Mouse (Mus musculus) forebrain, embryonic 10.5 days (tissue): ENCODE data around the gene Purb. TPM values are rescaled to one million over a fixed set of nuclear protein-coding genes. Genes with fewer than 3 reads are reported as not detected.

ENCODE experiments used
- DNase-seq: peaks from one replicate; pipeline ENCODE4 v3.0.0-alpha.2; 2017; ENCODE audit warnings: low spot score; ENCODE audit errors: extremely low spot score
- H3K27ac ChIP-seq: fragments of 300-500 bp; sonication (generic); 2 replicates; pipeline ENCODE4 v1.5.1; 2016; ENCODE audit warnings: mild to moderate bottlenecking
- H3K27me3 ChIP-seq: fragments of 300-500 bp; sonication (generic); 2 replicates; pipeline ENCODE4 v1.6.1; 2016; ENCODE audit warnings: mild to moderate bottlenecking; ENCODE audit not compliant: poor library complexity, severe bottlenecking
- H3K36me3 ChIP-seq: fragments of 300-500 bp; sonication (generic); replicated peaks from 2 replicates; pipeline ENCODE4 v1.6.1; 2016; ENCODE audit warnings: mild to moderate bottlenecking, moderate library complexity
- H3K4me1 ChIP-seq: fragments of 300-500 bp; sonication (generic); 2 replicates; pipeline ENCODE4 v1.6.1; 2016
- H3K4me3 ChIP-seq: fragments of 300-500 bp; sonication (generic); 2 replicates; pipeline ENCODE4 v1.5.1; 2016; ENCODE audit warnings: mild to moderate bottlenecking, moderate library complexity
- H3K9me3 ChIP-seq: fragments of 300-500 bp; sonication (generic); 2 replicates; pipeline ENCODE4 v1.6.1; 2016; ENCODE audit warnings: mild to moderate bottlenecking, moderate library complexity
- WGBS: fragments of 180-500 bp; shearing (Covaris S2); methylation state at CpG from one replicate; pipeline ENCODE4 v1.1.7; 2016; 5-methylcytosine and 5-hydroxymethylcytosine counted together
- polyA plus RNA-seq: library from polyadenylated mRNA; unstranded; fragments of >200 nt; fragmentation: Nextera tagmentation; extraction: Ambion mirVana; gene quantifications from 2 replicates; pipeline ENCODE4 v1.2.1, GENCODE M21; 2016

Gene Purb
- polyA plus RNA-seq, 1 experiment from 2014 or later, result 18.7 TPM

DNA sequence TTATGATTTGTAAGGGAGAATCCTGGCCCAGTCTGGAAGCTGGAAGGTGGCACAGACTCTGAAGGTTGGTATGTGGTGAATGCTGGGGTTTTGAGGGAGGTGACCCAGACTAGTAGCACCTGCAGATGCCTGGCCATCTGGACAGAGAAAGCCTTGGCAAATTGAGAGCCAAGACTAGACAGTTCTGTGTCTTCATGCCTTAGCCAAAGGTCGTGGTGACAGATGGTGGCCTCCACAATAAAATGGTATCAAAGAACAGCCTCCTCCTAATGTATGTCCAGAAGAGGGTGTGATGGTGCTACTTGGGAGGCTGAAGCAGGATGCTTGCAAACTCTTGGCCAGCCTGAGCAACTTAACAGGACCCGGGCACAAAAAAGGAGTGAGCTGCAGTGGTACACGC, 28.5 kb upstream of the Purb start:
- Histone ChIP-seq H3K27me3 (no peaks in the 10 kb centered on the region), H3K4me1 (no peaks in the 10 kb centered on the region), H3K4me3 (no peak overlapping the region), H3K27ac (no peak overlapping the region), H3K9me3 (0 out of 2 replicates have a peak, but pooled peaks cover 4% of the 10 kb centered on the region), H3K36me3 (no peaks in the 10 kb centered on the region)
- no peak for DNase-seq
- WGBS, result 77% methylated on average over 3 of the region's 3 CpGs

DNA sequence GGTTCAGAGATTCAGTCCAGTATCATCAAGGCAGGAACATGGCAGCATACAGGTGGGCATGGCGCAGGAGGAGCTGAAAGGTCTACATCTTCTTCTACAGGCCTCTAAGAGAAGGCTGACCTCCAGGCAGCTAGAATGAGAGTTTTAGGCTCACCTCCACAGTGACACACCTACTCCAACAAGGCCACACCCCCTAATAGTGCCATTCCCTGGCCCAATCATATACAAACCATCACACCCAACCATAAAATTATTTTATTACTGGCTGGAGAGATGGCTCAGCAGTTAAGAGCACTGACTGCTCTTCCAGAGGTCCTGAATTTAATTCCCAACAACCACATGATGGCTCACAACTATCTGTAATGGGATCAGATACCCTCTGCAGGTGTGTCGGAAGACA, 26.8 kb upstream of the Purb start:
- no peaks in the 10 kb centered on the region for H3K36me3 ChIP-seq

DNA sequence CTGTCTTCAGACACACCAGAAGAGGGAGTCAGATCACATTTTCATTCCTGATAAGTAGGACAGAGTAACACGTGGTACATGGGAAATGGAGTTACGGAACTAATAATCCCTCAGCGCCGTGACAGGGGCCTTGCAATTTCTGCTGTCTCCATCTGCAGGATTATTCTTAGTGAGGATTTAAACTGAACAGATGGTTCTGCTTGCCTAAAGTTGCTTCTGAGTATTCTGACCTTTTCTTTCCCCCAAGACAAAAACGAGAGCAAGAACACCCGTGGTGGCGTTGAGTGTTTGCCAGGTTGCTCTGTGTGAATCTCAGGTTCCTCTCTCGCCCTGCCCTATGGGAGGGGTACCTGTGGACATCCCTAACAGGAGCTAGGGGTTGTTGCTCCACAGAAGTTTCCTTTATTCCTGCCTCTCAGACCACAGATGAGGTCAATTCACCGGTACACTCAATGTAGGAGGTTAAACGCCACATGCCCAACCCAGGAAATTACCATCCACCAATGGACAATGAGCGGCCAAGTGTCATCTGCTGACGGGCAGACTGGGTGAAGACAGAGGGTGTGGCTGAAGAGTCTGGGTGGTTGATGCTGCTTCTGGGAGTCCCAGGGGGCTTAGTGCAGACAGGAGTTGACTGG, 21.7 kb upstream of the Purb start:
- Histone ChIP-seq H3K4me3 (no peak overlapping the region), H3K9me3 (0 out of 2 replicates have a peak, but pooled peaks cover 4% of the 10 kb centered on the region), H3K27me3 (no peaks in the 10 kb centered on the region), H3K4me1 (no peaks in the 10 kb centered on the region), H3K27ac (no peak overlapping the region), H3K36me3 (no peaks in the 10 kb centered on the region)
- DNase-seq, result no peak
- WGBS, result 86% methylated on average over 12 of the region's 12 CpGs

More for the DNA sequence above, 26.8 kb upstream of the Purb start:
- H3K27me3 ChIP-seq, result no peaks in the 10 kb centered on the region
- no peak overlapping the region for H3K27ac ChIP-seq
- 0 out of 2 replicates have a peak, but pooled peaks cover 4% of the 10 kb centered on the region for H3K9me3 ChIP-seq
- no peak for DNase-seq
- WGBS, result 94% methylated on average over 2 of the region's 2 CpGs
- H3K4me1 ChIP-seq, result no peaks in the 10 kb centered on the region
- H3K4me3 ChIP-seq, result no peak overlapping the region

DNA sequence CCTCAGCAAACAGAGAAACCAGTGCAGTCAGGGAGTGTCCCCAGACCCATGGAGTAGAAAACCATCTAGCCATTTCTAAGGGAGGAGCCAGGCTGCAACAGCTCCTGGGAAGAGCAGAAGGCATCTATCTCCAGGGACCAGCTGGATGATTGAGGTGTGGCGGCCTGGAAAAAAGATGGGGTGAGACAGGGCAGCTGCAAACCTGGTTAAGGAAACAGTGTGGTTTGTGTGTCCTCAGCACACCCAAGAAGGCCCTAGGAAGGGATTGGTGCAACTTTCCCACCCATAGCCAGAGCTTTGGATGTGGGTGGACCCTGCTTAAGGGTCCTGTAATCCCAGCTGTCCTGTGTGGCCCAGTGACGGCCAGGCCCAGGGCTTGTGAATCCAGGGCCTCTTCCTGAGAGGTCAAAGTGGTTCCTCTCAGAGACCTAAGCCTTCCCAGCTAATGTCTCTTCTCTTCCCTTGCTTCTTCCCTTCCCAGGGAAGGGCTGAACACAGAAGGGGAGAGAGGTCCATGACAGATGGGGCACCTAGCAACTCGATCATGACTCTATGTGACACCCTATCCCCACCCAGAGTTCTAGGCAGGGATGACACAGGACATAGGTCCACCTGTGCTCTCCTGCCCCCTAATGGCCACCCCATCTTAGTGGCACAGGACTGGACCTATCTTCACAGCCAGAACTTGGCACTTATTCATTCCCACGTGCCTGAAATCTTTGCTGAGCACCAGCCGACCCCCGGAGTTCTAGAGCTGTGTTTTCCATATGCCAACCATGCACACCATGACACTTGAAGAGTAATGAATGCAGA, 14.2 kb upstream of the Purb start:
- Histone ChIP-seq H3K36me3 (no peaks in the 10 kb centered on the region), H3K4me1 (peaks cover 16% of the 10 kb centered on the region)
- WGBS, result 69% methylated on average over 6 of the region's 6 CpGs

DNA sequence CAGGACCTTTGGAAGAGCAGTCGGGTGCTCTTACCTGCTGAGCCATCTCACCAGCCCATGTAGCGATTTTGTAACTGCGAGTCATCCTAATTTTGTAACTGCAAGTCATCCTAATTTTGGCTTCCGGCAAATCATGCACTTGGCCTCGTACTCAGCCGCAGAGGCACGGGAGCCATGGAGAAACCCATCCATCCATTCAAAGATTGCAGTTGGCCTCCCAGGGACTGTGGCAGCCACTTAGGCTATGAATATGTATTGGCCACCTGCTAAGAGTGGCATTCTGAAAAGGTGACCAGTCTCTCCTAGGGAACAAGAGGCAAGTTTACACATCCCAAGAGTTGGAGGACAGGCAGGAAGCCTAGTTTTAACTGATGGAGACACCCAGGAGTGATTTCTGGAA, 13.5 kb upstream of the Purb start:
- no peak overlapping the region for H3K4me3 ChIP-seq
- H3K4me1 ChIP-seq, result peaks cover 22% of the 10 kb centered on the region
- no peak for DNase-seq
- 84% methylated on average over 7 of the region's 7 CpGs for WGBS
- no peaks in the 10 kb centered on the region for H3K9me3 ChIP-seq
- no peak overlapping the region for H3K27ac ChIP-seq
- H3K36me3 ChIP-seq, result no peaks in the 10 kb centered on the region
- H3K27me3 ChIP-seq, result no peaks in the 10 kb centered on the region

More for the DNA sequence above, 14.2 kb upstream of the Purb start:
- no peak for DNase-seq
- no peak overlapping the region for H3K4me3 ChIP-seq
- H3K27ac ChIP-seq, result no peak overlapping the region
- H3K27me3 ChIP-seq, result no peaks in the 10 kb centered on the region
- H3K9me3 ChIP-seq, result no peaks in the 10 kb centered on the region

DNA sequence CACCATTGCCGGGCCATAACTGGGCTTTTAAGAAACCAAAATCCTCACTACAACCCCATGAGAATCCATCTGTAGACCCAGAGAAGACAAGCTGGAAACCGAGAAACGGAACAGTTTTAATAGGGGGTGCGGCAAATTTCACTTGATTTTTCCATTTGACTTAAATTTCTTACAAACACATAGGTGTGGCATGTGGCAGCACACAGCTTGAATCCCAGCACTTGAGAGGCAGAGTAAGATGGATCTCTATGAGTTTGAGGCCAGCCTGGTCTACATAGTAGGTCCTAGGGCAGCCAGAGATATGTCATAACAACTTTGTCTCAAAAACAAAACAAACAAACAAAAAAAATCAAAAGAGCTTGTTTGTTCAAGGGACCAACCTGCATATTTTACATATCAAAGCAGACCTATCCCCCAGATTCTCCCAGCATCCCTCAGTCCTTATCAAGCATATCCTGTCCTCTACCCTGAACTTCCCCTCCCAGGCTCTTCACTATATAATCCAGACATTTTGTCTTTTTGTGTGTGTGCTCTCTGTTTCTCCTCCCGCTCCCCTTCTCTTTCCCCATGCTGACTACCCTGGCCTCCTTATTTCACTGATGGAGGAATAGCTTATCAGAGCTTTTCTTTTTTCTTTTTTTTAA, 12.4 kb upstream of the Purb start:
- Histone ChIP-seq H3K4me3 (no peak overlapping the region), H3K27ac (no peak overlapping the region), H3K9me3 (no peaks in the 10 kb centered on the region), H3K27me3 (no peaks in the 10 kb centered on the region), H3K4me1 (peaks cover 25% of the 10 kb centered on the region), H3K36me3 (no peaks in the 10 kb centered on the region)
- WGBS, result 95% methylated on average over 5 of the region's 5 CpGs
- no peak for DNase-seq

DNA sequence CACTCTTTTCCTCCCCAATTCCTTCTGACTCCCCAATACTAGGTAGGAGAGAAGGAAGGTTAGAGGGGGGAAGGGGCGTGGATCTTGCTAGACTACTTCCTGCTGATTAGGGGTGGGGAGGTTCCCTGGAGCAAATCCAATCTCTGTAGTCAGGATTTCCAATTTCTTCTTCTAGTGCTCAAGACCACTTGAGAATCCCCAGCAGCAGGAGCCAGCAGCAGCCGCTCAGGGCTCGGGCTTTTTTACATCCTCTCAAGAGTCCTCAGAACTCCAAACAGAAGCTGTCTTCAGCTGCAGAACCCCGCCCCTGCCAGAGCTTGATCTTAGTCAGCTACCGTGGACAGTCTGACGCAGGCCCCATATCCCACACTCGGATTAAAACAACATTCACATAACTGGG, 11.8 kb upstream of the Purb start:
- Histone ChIP-seq H3K4me3 (no peak overlapping the region), H3K27ac (no peak overlapping the region), H3K27me3 (no peaks in the 10 kb centered on the region), H3K4me1 (peaks cover 25% of the 10 kb centered on the region), H3K36me3 (no peaks in the 10 kb centered on the region), H3K9me3 (no peaks in the 10 kb centered on the region)
- DNase-seq, result no peak
- WGBS, result 63% methylated on average over 7 of the region's 7 CpGs

DNA sequence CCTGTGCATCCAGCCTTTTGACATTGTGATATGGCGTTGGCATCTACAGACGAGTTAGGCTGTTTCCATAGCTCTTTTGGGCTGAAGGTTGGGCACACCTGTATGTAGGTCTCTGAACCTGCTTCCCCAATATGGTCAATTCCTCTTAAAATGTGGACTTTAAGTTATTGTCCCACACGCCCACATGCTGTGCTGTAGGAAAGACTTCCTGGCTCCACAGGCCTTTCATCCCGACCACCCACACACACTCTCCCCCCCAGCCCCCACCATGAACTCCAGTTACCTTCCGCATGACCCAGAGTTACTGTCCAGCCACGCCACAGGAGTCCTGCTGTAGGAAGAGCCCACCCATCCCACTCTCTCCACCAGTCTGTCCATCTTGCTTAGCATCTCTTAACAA, 11.2 kb upstream of the Purb start:
- no peaks in the 10 kb centered on the region for H3K9me3 ChIP-seq
- DNase-seq, result no peak
- no peak overlapping the region for H3K27ac ChIP-seq
- no peak overlapping the region for H3K4me3 ChIP-seq
- WGBS, result 72% methylated on average over 6 of the region's 6 CpGs
- peaks cover 25% of the 10 kb centered on the region for H3K4me1 ChIP-seq
- no peaks in the 10 kb centered on the region for H3K27me3 ChIP-seq
- no peaks in the 10 kb centered on the region for H3K36me3 ChIP-seq

DNA sequence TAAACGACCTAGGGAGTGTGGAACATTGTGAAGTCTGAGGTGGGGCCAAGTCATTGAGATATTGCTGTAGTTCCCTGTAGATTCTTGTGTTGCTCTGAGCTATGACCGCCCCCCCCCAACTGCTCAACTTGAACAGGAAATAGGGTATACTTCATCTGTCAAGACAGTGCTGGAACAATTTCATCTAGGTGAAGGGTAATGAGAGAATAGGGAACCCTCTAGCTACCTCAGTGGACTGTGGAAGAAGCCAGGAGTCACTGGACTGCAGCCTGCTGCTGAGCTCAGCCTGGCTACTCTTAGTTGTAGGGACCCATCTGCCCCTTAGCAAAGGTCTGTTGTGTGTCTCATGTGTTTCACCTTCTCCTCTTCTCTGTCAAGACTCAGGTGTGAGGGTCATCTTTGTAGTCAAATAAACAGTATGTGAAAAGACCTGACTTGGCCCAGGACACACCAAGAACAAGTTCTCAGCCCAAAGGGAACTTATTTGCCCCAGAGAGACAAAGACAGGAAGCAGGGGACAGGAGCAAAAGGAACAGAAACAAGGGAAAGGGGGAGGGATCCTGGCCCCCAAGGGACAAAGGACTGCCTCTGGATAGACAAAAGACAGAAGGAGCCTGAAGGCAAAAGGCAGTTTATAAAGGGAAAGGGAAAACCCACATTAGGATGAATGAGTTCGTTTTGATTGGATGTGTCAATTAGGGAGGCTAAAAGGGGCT, 8.7 kb upstream of the Purb start:
- Histone ChIP-seq H3K27ac (no peak overlapping the region), H3K4me3 (no peak overlapping the region), H3K4me1 (peaks cover 22% of the 10 kb centered on the region), H3K9me3 (no peaks in the 10 kb centered on the region), H3K36me3 (no peaks in the 10 kb centered on the region), H3K27me3 (no peaks in the 10 kb centered on the region)
- DNase-seq, result no peak
- 52% methylated on average over 3 of the region's 3 CpGs for WGBS

DNA sequence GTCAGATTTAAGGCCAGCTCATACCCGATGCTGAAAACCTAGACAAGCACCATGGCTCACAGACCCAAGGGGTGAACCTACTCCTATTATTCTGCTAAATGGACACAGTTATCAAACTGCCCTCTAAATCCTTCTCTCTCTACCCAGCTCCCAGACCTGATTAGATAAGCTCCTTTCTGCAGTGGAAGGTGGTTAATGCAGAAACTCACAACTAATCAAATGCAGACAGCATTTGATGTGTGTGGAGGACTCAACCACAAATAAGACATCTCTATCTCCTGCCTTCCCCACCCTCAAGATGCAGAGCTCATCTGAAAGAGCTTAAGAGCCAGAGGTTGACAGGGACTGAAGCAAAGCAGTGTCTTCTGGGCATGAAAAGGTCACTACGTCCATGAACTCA, 7.4 kb upstream of the Purb start:
- no peak for DNase-seq
- Histone ChIP-seq H3K4me3 (no peak overlapping the region), H3K36me3 (no peaks in the 10 kb centered on the region), H3K9me3 (no peaks in the 10 kb centered on the region), H3K27me3 (no peaks in the 10 kb centered on the region), H3K4me1 (peaks cover 21% of the 10 kb centered on the region), H3K27ac (no peak overlapping the region)
- WGBS, result 87% methylated on average over 2 of the region's 2 CpGs

DNA sequence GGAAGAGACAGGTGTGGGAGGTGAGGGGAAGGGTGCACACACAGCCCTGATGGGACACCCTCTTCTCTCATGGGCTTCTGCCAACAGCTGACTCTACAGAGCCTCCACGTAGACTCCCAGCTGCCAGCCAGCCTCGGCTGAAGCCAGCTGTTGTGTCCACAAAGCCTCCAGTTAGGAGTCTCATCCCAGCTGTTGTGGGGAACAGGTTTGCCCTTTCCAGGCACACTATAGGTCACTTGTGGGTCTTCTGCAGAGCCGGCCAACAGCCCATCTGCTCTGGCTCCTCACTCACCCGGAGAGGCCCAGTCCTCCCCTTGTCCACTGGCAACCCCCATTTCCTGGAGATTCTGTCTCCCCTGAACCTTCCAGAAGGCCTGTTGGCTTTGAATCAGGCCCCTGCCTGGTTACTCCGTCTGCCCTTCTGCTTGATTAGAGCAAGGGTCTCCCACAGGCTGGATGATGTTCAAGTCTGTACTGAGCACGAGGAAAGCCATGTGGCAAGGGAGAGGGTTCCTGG, 6.0 kb upstream of the Purb start:
- Histone ChIP-seq H3K27ac (no peak overlapping the region), H3K4me1 (peaks cover 16% of the 10 kb centered on the region), H3K36me3 (no peaks in the 10 kb centered on the region), H3K9me3 (no peaks in the 10 kb centered on the region), H3K4me3 (no peak overlapping the region), H3K27me3 (no peaks in the 10 kb centered on the region)
- DNase-seq, result no peak
- 79% methylated on average over 6 of the region's 6 CpGs for WGBS

DNA sequence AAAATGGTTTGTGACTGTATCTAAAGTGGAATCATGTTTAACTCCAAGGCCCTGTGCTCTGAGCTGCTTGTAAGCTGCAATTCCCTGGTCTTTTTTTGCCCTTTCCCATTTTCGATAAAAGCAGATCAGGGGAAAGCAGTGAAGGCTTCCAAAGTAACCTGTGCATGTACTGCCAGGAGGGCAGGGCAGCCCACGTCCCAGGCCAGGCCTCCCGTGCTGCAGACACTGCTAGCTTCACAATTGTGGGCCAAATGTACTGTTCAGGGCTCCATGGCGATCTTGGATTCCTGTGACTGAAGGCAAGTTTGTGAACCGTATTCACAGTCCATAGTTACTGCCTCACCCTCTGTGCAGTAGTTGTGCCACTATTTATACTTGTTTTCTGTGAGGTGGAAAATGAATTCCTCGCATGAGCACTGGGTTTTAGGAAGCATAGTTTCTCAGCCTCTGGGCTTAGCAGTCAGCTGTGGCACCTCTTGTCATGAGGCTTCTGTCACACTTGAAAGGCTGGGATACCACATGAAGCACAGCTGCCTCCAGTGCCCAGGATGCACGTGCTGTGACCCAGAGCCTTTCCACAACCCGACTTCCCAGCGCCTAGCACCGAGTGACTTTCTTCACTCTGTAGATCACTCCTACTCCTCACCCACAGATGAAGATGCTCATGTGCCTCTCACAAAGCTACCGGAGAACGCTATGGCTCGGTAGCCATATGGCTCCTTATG, 5.1 kb upstream of the Purb start:
- WGBS, result 85% methylated on average over 13 of the region's 13 CpGs
- no peak for DNase-seq
- Histone ChIP-seq H3K4me1 (peaks cover 16% of the 10 kb centered on the region), H3K27ac (no peak overlapping the region), H3K36me3 (no peaks in the 10 kb centered on the region), H3K4me3 (no peak overlapping the region), H3K9me3 (no peaks in the 10 kb centered on the region), H3K27me3 (no peaks in the 10 kb centered on the region)
